Mouse (Mus musculus): Measurements from ENCODE around the gene Fam102a. TPM values are rescaled to one million over a fixed set of nuclear protein-coding genes. Genes with fewer than 3 reads are reported as not detected.

Gene Fam102a
- total and polyA plus RNA-seq, 3 experiments: 28.7 to 35.0 (median 32.7) TPM

DNA sequence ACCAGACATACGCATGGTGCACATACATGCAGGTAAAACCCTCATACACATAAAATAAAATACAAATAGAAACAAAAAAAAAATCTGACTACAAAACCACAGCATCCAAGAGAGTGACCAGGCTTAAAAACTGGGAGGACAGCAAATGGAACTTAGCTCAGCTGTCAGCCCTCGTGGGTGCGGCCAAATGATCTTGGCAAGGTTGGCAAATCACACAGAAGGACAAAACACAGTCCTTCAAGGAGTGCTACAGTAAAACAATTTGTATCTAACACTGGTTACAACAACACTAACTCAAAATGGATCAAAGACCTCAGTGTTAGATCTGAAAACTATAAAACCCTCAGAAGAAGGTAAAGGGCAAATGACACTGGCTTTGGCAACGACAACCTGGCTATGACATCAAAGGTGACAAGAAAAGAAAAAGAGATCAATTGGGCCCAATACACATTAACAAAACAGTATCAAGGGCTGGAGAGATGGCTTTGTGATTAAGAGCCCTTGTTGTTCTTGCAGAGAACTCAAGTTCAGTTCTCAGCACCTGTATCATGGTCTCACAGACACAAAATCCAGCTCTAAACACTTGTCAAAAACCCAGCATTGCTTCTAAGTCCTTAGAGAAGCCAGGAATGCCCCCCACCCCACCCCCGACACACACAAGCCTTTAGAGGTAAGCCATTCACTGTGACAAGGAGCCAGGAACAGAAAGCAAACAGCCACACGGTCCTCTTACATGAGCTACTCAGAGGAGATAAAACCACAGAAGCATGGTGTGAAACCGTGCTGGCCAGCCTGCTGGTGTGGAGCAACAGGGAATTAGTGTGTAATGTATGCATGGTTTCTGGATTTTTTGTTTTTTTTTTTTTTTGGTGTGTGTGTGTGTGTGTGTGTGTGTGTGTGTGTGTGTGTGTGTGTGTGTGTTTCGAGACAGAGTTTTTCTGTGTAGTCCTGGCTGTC is 14.8 kb upstream of the Fam102a start:
- ATAC-seq (ENCODE audit: extremely low read depth, insufficient number of reproducible peaks, low FRiP score, poor library complexity, severe bottlenecking): no peak
- H3K27me3 ChIP-seq (ENCODE audit: insufficient read depth, low read length): peaks cover 9% of the 10 kb centered on the region

DNA sequence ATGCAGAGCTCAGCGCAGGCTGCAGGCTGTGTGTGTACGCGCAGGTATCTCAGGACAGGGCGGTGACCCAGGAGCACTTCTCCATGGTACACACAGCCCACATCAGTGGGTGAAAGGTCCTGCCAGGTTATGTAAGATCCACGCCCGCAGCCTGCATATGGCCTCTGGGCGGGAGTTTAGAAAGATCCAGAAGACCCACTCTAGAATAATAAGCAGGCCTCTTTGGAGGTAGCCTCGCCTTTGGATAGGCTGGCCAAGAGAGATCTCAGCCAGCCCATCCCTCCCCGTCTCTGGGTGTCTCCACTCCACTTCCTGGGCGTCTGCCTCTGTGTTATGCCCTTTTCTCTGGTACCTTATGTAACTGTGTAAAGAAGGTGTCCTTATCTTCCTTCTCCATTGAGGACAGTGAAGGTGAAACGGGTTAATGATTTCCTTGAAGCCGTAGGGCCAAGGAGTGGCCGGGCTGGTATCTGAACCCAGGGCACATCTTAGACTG is 10.5 kb upstream of the Fam102a start:
- H3K36me3 ChIP-seq (replicated peaks): no peaks in the 10 kb centered on the region
- no peak for TF ChIP-seq CTCF (IDR thresholded peaks at IDR 0.05; ENCODE audit: low read depth, low read length)
- no peak for TF ChIP-seq POLR2AphosphoS5 (IDR thresholded peaks at IDR 0.05; ENCODE audit: insufficient replicate concordance, low read depth, low read length)
- ATAC-seq (ENCODE audit: extremely low read depth, insufficient number of reproducible peaks, low FRiP score, poor library complexity, severe bottlenecking) (no peak), DNase-seq (ENCODE audit: low spot score) (no peak)
- H3K4me3 ChIP-seq (ENCODE audit: low read depth, low read length): no peak overlapping the region
- H3K9me3 ChIP-seq (replicated peaks): no peaks in the 10 kb centered on the region
- H3K27me3 ChIP-seq (ENCODE audit: insufficient read depth, low read length): peaks cover 24% of the 10 kb centered on the region
- peaks cover 21% of the 10 kb centered on the region for H3K4me1 ChIP-seq (ENCODE audit: insufficient read depth, low read depth, low read length)

More for the DNA sequence above, 14.8 kb upstream of the Fam102a start:
- Histone ChIP-seq H3K4me1 (ENCODE audit: insufficient read depth, low read depth, low read length) (peaks cover 19% of the 10 kb centered on the region), H3K4me3 (ENCODE audit: low read depth, low read length) (no peak overlapping the region), H3K36me3 (replicated peaks) (no peaks in the 10 kb centered on the region), H3K9me3 (replicated peaks) (no peaks in the 10 kb centered on the region)
- no peak for TF ChIP-seq GATA1 (IDR thresholded peaks at IDR 0.05; ENCODE audit: borderline replicate concordance, low read length)
- TF ChIP-seq POLR2AphosphoS5 (IDR thresholded peaks at IDR 0.05; ENCODE audit: insufficient replicate concordance, low read depth, low read length): no peak
- TF ChIP-seq CTCF (IDR thresholded peaks at IDR 0.05; ENCODE audit: low read depth, low read length): no peak
- TF ChIP-seq GATA2 (IDR thresholded peaks at IDR 0.05; ENCODE audit: borderline replicate concordance, low read depth, low read length): no peak
- TF ChIP-seq TAL1 (conservative IDR thresholded peaks at IDR 0.05; ENCODE audit: low read depth, low read length): no peak
- DNase-seq (ENCODE audit: low spot score): no peak

DNA sequence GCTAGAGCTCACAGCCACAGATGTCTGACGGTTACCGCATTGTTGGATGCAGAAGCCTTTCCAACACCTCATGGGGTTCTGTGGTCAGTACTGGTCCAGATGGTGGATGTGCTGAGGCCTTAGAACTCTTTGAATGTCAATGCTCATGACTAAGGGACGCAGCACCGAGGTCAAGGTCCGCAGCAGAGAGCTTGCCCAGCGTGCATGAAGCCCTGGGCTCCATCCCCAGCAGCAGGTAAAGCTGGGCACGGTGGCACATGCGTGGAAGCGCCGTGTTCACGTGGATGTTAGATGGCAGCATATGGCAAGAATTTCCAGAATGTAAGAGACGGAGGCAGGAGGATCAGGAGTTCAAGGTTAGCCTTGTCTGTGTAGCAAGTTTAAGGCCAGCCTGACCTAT is 9.3 kb upstream of the Fam102a start:
- DNase-seq (ENCODE audit: low spot score) (no peak), ATAC-seq (ENCODE audit: extremely low read depth, insufficient number of reproducible peaks, low FRiP score, poor library complexity, severe bottlenecking) (no peak)
- peaks cover 25% of the 10 kb centered on the region for H3K4me1 ChIP-seq (ENCODE audit: insufficient read depth, low read depth, low read length)
- no peak overlapping the region for H3K4me3 ChIP-seq (ENCODE audit: low read depth, low read length)
- TF ChIP-seq TAL1 (conservative IDR thresholded peaks at IDR 0.05; ENCODE audit: low read depth, low read length): no peak
- no peak for TF ChIP-seq GATA2 (IDR thresholded peaks at IDR 0.05; ENCODE audit: borderline replicate concordance, low read depth, low read length)
- no peak for TF ChIP-seq GATA1 (IDR thresholded peaks at IDR 0.05; ENCODE audit: borderline replicate concordance, low read length)
- no peak for TF ChIP-seq POLR2AphosphoS5 (IDR thresholded peaks at IDR 0.05; ENCODE audit: insufficient replicate concordance, low read depth, low read length)
- no peak for TF ChIP-seq CTCF (IDR thresholded peaks at IDR 0.05; ENCODE audit: low read depth, low read length)
- H3K36me3 ChIP-seq (replicated peaks): no peaks in the 10 kb centered on the region
- no peaks in the 10 kb centered on the region for H3K9me3 ChIP-seq (replicated peaks)
- peaks cover 24% of the 10 kb centered on the region for H3K27me3 ChIP-seq (ENCODE audit: insufficient read depth, low read length)

DNA sequence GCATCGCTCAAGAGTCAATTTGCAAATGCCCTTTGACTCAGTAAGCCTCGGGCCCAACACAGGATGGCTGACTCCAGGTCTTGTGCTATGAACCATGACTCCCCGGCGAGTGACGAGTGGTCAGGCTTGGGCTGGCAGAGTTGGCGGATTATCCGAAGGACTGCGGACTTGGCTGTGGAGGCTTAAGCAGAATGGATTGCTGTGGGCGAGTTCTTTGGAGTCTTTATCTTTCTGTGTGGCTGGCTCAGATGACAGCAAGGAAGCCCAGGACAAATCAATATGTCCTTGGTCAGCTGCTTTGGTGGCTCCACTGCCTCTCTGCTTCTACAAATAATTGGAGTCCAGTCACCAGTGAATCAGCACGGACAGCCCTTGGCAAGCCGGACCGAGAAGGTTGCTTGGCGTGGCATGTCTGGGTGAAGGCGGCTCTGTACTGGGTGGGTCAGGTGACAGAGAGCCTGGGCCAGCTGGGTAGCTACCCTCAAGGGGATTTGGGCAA is 7.6 kb upstream of the Fam102a start:
- peaks cover 27% of the 10 kb centered on the region for H3K27me3 ChIP-seq (ENCODE audit: insufficient read depth, low read length)
- no peaks in the 10 kb centered on the region for H3K36me3 ChIP-seq (replicated peaks)
- TF ChIP-seq CTCF (IDR thresholded peaks at IDR 0.05; ENCODE audit: low read depth, low read length) (no peak), GATA1 (IDR thresholded peaks at IDR 0.05; ENCODE audit: borderline replicate concordance, low read length) (no peak), GATA2 (IDR thresholded peaks at IDR 0.05; ENCODE audit: borderline replicate concordance, low read depth, low read length) (no peak), TAL1 (conservative IDR thresholded peaks at IDR 0.05; ENCODE audit: low read depth, low read length) (no peak), POLR2AphosphoS5 (IDR thresholded peaks at IDR 0.05; ENCODE audit: insufficient replicate concordance, low read depth, low read length) (no peak)
- H3K4me1 ChIP-seq (ENCODE audit: insufficient read depth, low read depth, low read length): peaks cover 26% of the 10 kb centered on the region
- no peaks in the 10 kb centered on the region for H3K9me3 ChIP-seq (replicated peaks)
- ATAC-seq (ENCODE audit: extremely low read depth, insufficient number of reproducible peaks, low FRiP score, poor library complexity, severe bottlenecking): no peak
- H3K4me3 ChIP-seq (ENCODE audit: low read depth, low read length): no peak overlapping the region
- DNase-seq (ENCODE audit: low spot score): no peak

DNA sequence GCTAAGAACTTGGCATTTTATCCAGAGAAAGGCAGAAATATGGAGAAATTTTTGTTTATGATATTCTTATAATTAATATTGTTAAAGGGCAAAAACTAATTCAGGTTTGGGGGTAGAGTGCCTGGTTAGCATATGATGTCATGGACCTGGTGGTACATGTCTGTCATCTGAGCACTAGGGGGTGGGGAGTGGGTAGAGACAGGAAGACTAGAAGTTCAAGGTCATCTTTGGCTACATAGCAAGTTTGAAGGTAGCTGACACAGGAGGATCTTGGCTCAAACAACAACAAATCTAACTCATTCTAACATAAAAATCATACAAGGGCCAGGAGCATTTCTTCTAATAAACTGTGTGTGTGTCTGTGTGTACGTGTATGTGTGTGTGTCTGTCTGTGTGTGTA is 6.8 kb upstream of the Fam102a start:
- DNase-seq (ENCODE audit: low spot score): no peak
- TF ChIP-seq TAL1 (conservative IDR thresholded peaks at IDR 0.05; ENCODE audit: low read depth, low read length) (no peak), POLR2AphosphoS5 (IDR thresholded peaks at IDR 0.05; ENCODE audit: insufficient replicate concordance, low read depth, low read length) (no peak), GATA1 (IDR thresholded peaks at IDR 0.05; ENCODE audit: borderline replicate concordance, low read length) (no peak), GATA2 (IDR thresholded peaks at IDR 0.05; ENCODE audit: borderline replicate concordance, low read depth, low read length) (no peak), CTCF (IDR thresholded peaks at IDR 0.05; ENCODE audit: low read depth, low read length) (no peak)
- H3K4me3 ChIP-seq (ENCODE audit: low read depth, low read length): no peak overlapping the region

DNA sequence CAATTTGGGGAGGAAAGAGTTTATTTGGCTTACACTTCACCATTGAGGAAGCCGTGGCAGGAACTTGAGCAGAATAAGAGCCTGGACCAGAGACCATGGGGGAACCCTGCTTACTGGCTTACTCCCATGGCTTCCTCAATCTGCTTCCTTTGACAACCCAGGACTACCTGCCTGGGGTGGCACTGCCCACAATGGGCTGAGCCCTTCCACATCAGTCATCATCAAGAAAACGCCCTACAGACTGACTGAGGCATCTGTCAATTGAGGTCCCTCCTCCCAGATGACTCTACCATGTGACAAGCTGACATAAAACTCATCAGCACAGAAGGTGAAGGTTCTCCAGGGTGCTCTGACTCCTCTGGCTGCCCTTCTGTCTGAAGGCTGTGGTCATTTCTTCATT is 4.7 kb upstream of the Fam102a start:
- Histone ChIP-seq H3K4me3 (ENCODE audit: low read depth, low read length) (no peak overlapping the region), H3K9me3 (replicated peaks) (no peaks in the 10 kb centered on the region), H3K36me3 (replicated peaks) (no peaks in the 10 kb centered on the region), H3K27me3 (ENCODE audit: insufficient read depth, low read length) (peaks cover 18% of the 10 kb centered on the region), H3K4me1 (ENCODE audit: insufficient read depth, low read depth, low read length) (peaks cover 33% of the 10 kb centered on the region)
- DNase-seq (ENCODE audit: low spot score) (no peak), ATAC-seq (ENCODE audit: extremely low read depth, insufficient number of reproducible peaks, low FRiP score, poor library complexity, severe bottlenecking) (no peak)
- TF ChIP-seq GATA1 (IDR thresholded peaks at IDR 0.05; ENCODE audit: borderline replicate concordance, low read length) (no peak), TAL1 (conservative IDR thresholded peaks at IDR 0.05; ENCODE audit: low read depth, low read length) (no peak), CTCF (IDR thresholded peaks at IDR 0.05; ENCODE audit: low read depth, low read length) (no peak), POLR2AphosphoS5 (IDR thresholded peaks at IDR 0.05; ENCODE audit: insufficient replicate concordance, low read depth, low read length) (no peak), GATA2 (IDR thresholded peaks at IDR 0.05; ENCODE audit: borderline replicate concordance, low read depth, low read length) (no peak)

More for the DNA sequence above, 6.8 kb upstream of the Fam102a start:
- Histone ChIP-seq H3K9me3 (replicated peaks) (no peaks in the 10 kb centered on the region), H3K4me1 (ENCODE audit: insufficient read depth, low read depth, low read length) (peaks cover 23% of the 10 kb centered on the region), H3K27me3 (ENCODE audit: insufficient read depth, low read length) (peaks cover 27% of the 10 kb centered on the region), H3K36me3 (replicated peaks) (no peaks in the 10 kb centered on the region)
- no peak for ATAC-seq (ENCODE audit: extremely low read depth, insufficient number of reproducible peaks, low FRiP score, poor library complexity, severe bottlenecking)

All from G1E (cell line).